Mouse (Mus musculus) thymus, adult 2 months (tissue): ENCODE results near the gene Carnmt1.

Experiments used
- CTCF ChIP-seq: fragments of 200-500 bp; IDR thresholded peaks from 2 replicates; pipeline ENCODE4 v1.5.1; 2012; ENCODE audit warnings: mild to moderate bottlenecking, control low read depth, low read length, moderate library complexity, borderline replicate concordance; ENCODE audit not compliant: control insufficient read depth, poor library complexity, insufficient read depth; ENCODE audit errors: extremely low read depth
- POLR2A ChIP-seq: fragments of 200-500 bp; IDR thresholded peaks from 2 replicates; pipeline ENCODE4 v1.6.1; 2012; ENCODE audit warnings: mild to moderate bottlenecking, low read length, control low read depth, moderate library complexity; ENCODE audit not compliant: control insufficient read depth, poor library complexity, insufficient read depth; ENCODE audit errors: extremely low read depth

DNA sequence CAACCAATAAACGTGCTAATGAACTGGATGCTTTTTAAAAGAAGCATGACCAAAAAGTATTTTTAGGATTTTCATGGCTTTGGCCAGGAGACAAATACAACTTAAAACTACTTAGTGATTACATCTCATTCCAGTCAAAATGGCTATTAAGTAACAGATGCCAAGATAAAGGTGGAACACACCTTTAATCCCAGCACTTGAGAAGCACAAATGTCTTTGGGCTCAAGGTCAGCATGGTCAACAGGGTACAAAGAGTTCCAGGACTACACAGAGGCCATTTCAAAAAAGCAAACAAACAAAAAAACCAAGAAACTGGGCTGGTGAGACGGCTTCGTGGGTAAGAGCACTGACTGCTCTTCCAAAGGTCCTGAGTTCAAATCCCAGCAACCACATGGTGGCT, 49.8 kb downstream of the Carnmt1 start:
- TF ChIP-seq CTCF (no peak), POLR2A (no peak)
